Mouse (Mus musculus) C2C12 (cell line): Measurements from ENCODE around the gene Apc2.

Experiments used
- CEBPB ChIP-seq: IDR thresholded peaks from one replicate; pipeline ENCODE4 v1.6.1; 2011; ENCODE audit warnings: low read depth, mild to moderate bottlenecking, control low read depth, moderate library complexity
- CTCF ChIP-seq: IDR thresholded peaks from one replicate; pipeline ENCODE4 v1.5.1; 2011; ENCODE audit not compliant: control insufficient read depth, insufficient read depth, insufficient read length
- MAX ChIP-seq: IDR thresholded peaks from one replicate; pipeline ENCODE4 v1.6.1; 2011; ENCODE audit warnings: mild to moderate bottlenecking, control low read depth
- USF1 ChIP-seq: IDR thresholded peaks from one replicate; pipeline ENCODE4 v1.6.1; 2011; ENCODE audit warnings: low read depth, mild to moderate bottlenecking, control low read depth, moderate library complexity

DNA sequence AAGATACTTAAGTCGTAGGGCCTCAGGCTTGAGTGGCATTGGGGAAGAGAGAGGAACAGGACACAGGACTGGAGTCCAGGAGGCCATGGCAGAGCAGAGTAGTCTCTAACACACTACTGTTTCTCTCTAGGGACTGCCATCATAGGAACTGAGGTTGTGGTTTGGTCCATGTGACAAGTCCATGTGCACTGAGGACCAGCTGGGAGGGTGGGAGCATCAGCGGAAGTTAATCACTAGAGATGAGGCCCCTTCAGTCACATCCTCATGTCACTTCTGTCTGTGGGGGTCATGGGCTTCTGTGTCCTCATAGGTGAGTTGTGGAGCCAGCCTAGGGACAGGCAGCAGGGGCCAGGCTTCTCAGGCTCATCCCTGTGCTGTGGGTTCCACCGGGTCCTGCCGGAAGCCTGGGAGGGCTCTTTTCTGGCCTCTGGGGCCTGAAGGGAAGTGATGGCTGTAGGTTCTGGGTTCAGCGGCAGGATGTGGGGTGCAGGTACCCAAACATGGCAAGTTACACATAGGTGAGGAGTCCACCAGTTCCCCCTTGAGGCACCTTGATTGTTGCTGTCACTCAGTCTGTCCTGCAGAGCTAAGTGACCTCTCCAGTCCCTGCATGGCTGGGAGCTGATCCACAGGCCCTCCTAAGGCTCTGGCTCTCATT lies 24.5 kb upstream of the Apc2 start:
- TF ChIP-seq CTCF, result no peak
- no peak for TF ChIP-seq CEBPB
- no peak for TF ChIP-seq USF1
- TF ChIP-seq MAX, result no peak
